Comparison of ENCODE assay signal across 10 mouse cellular contexts in the genomic region with DNA sequence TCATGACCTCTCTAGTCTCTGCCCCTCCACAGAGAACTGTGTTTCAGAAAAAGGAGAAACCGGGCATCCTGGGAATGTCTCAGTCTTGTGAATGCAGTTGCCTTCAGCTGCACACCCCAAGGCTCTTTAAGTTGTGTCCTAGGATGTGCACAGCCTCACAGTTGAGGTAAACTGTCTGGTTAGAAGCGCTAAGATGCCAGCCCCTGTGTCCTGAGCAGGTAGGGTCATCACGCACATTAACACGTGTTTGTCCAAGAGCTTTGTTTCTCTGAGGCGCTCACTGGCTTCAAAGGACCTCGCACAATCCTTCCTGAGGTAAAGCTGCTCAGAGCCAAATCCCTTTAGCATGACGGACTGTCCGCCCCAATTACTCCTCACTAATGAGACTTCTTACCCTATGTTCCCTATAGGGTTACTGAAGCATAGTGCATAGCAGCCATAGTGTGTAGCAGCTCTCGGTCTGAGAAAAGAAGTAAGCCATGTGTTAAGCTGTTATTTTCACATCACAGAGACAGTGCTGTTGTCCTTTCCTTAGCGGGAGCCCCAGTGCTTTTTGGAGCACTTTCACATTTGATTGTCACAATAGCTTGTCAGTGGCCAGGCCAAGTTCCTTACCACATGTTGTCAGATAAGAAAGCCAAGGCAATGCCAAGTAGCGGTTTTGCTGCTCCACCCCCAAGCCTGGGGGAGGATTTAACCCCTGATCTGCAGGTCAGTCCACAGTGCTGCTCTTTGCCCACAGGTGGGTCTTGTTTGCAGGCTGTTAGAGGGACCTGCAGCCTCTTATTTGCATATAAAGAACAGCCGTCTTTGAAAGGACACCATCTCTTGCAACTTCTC.
DNase-seq lines count a peak whose midpoint lies in the region; ATAC-seq and TF ChIP-seq lines count a peak whose summit lies in the region.
"Had no signal": no experiment of that assay in that cellular context is flagged by ENCODE, and none has a peak within 500 bp of the region (broad histone marks: within the 10 kb centered on the region; RNA-seq: fewer than 3 reads in every experiment).

No protein-coding gene starts in this region.

- no peaks in the 10 kb centered on the region for H3K9me3 ChIP-seq in liver, embryonic 16.5 days (replicated peaks; ENCODE audit: control insufficient read depth, low read length)

- ATAC-seq in liver, embryonic 16.5 days (ENCODE audit: low read depth): peak; percentile 61

- intact Hi-C loops in gastrocnemius, adult 2 months (cut with DNase I): loop anchor here (5.0 kb wide), 1 partner anchor 91 kb away; no protein-coding TSS in a partner anchor

- H3K36me3 ChIP-seq in liver, embryonic 16.5 days (ENCODE audit: control insufficient read depth, insufficient read depth): peaks cover 46% of the 10 kb centered on the region

- H3K4me2 ChIP-seq in liver, embryonic 16.5 days (ENCODE audit: low read depth, low read length): peak overlapping the region; percentile 37; the same call in 1 of the 2 replicates

- no peak overlapping the region for H3K9ac ChIP-seq in liver, embryonic 16.5 days (ENCODE audit: low read depth, low read length)

- H3K27ac ChIP-seq in gastrocnemius, adult 2 months: peak overlapping the region; percentile 48
- H3K27ac ChIP-seq in liver, embryonic 16.5 days (ENCODE audit: low read length): peak overlapping the region; percentile 30
- H3K27ac ChIP-seq: stomach, postnatal 0 days had no signal

- 37% methylated on average over 12 of the region's 12 CpGs for WGBS in liver, embryonic 16.5 days (ENCODE audit: insufficient replicate concordance)

- peaks cover 13% of the 10 kb centered on the region for H3K4me1 ChIP-seq in liver, embryonic 16.5 days (ENCODE audit: control insufficient read depth, low read depth, low read length)

- no peaks in the 10 kb centered on the region for H3K27me3 ChIP-seq in liver, embryonic 16.5 days (ENCODE audit: control insufficient read depth, insufficient read depth, low read depth, low read length)

- no peak for DNase-seq in gastrocnemius, adult 2 months
- DNase-seq in gastrocnemius, postnatal 10 days: no peak
- DNase-seq in adrenal gland, postnatal 36 days: peak; percentile 35 to 50
- DNase-seq in heart, adult 9 months (ENCODE audit: low spot score in 2 of 2): peak; percentile 75 to 78
- DNase-seq in kidney, adult 9 months: no peak
- no peak for DNase-seq in urinary bladder, postnatal 10 days (ENCODE audit: low spot score)
- DNase-seq in kidney, postnatal 25 days: no peak
- DNase-seq: cerebellum, adult 2 months had no signal

- no peak overlapping the region for H3K4me3 ChIP-seq in gastrocnemius, adult 2 months
- H3K4me3 ChIP-seq in liver, embryonic 16.5 days (ENCODE audit: low read depth, low read length): no peak overlapping the region

- TF ChIP-seq CTCF in gastrocnemius, adult 2 months (IDR thresholded peaks at IDR 0.05): no peak

Comparison
In these comparisons a context has a peak if more than half of its experiments do, and no peak if none do; other contexts are left out.
1. DNase-seq: peak in adrenal gland, postnatal 36 days (2 of 2) and heart, adult 9 months (2 of 2); none in gastrocnemius, adult 2 months (single experiment), gastrocnemius, postnatal 10 days (single experiment), kidney, adult 9 months (single experiment), urinary bladder, postnatal 10 days (single experiment) and kidney, postnatal 25 days (0 of 2).